Mouse (Mus musculus): ENCODE results near the gene Senp6. TPM values are rescaled to one million over a fixed set of nuclear protein-coding genes. Genes with fewer than 3 reads are reported as not detected.

Gene Senp6
- polyA plus RNA-seq, 1 experiment = 24.9 TPM

- no peak overlapping the region for H3K4me3 ChIP-seq
- TF ChIP-seq MYOD1 (IDR thresholded peaks at IDR 0.05; ENCODE audit: control insufficient read depth in 1 of 3, insufficient read length in 2 of 3, low read depth in 2 of 3) (no peak), USF1 (IDR thresholded peaks at IDR 0.05; ENCODE audit: low read depth) (no peak), MAX (IDR thresholded peaks at IDR 0.05; ENCODE audit: low read depth) (no peak), TCF3 (IDR thresholded peaks at IDR 0.05; ENCODE audit: insufficient read length, low read depth) (no peak), TCF12 (IDR thresholded peaks at IDR 0.05; ENCODE audit: insufficient read depth, poor library complexity, severe bottlenecking) (no peak), POLR2A (IDR thresholded peaks at IDR 0.05; ENCODE audit: insufficient read length, low read depth) (no peak), POLR2AphosphoS2 (IDR thresholded peaks at IDR 0.05; ENCODE audit: insufficient read length, low read depth) (no peak), SRF (IDR thresholded peaks at IDR 0.05; ENCODE audit: control insufficient read depth, insufficient read length, low read depth) (no peak), E2F4 (IDR thresholded peaks at IDR 0.05; ENCODE audit: insufficient read depth) (no peak)
- H3K4me2 ChIP-seq (ENCODE audit: low read depth) = no peak overlapping the region
- no peaks in the 10 kb centered on the region for H3K79me2 ChIP-seq (ENCODE audit: control insufficient read depth, insufficient read depth)
- H3ac ChIP-seq (ENCODE audit: control insufficient read depth, insufficient read length) = no peak overlapping the region
- H3K27me3 ChIP-seq (ENCODE audit: control insufficient read depth, insufficient read depth, insufficient read length) = no peaks in the 10 kb centered on the region
- H3K36me3 ChIP-seq (ENCODE audit: control insufficient read depth, insufficient read depth) = no peaks in the 10 kb centered on the region
These were observed 117.4 kb downstream of the Senp6 start for GRCm38 (mm10) chr9:80184138-80184537.

GRCm38 (mm10) chr9:80185737-80186136 lies 119.0 kb downstream of the Senp6 start:
- Histone ChIP-seq H3K4me3 (no peak overlapping the region), H3K27me3 (ENCODE audit: control insufficient read depth, insufficient read depth, insufficient read length) (no peaks in the 10 kb centered on the region), H3K4me2 (ENCODE audit: low read depth) (no peak overlapping the region), H3ac (ENCODE audit: control insufficient read depth, insufficient read length) (no peak overlapping the region), H3K36me3 (ENCODE audit: control insufficient read depth, insufficient read depth) (no peaks in the 10 kb centered on the region), H3K79me2 (ENCODE audit: control insufficient read depth, insufficient read depth) (no peaks in the 10 kb centered on the region)
- no peak for TF ChIP-seq USF1 (IDR thresholded peaks at IDR 0.05; ENCODE audit: low read depth)
- TF ChIP-seq SRF (IDR thresholded peaks at IDR 0.05; ENCODE audit: control insufficient read depth, insufficient read length, low read depth) = no peak
- no peak for TF ChIP-seq CEBPB (IDR thresholded peaks at IDR 0.05; ENCODE audit: insufficient read depth, poor library complexity, severe bottlenecking)
- TF ChIP-seq REST (IDR thresholded peaks at IDR 0.05; ENCODE audit: insufficient read depth, insufficient read length) = no peak
- no peak for TF ChIP-seq MYOG (IDR thresholded peaks at IDR 0.05; ENCODE audit: control insufficient read depth in 1 of 3, insufficient read depth in 1 of 3, insufficient read length in 2 of 3, low read depth in 2 of 3)
- TF ChIP-seq TCF12 (IDR thresholded peaks at IDR 0.05; ENCODE audit: insufficient read depth, poor library complexity, severe bottlenecking) = no peak
- no peak for TF ChIP-seq POLR2A (IDR thresholded peaks at IDR 0.05; ENCODE audit: insufficient read length, low read depth)
- TF ChIP-seq MYOD1 (IDR thresholded peaks at IDR 0.05; ENCODE audit: control insufficient read depth in 1 of 3, insufficient read length in 2 of 3, low read depth in 2 of 3) = no peak
- TF ChIP-seq MAX (IDR thresholded peaks at IDR 0.05; ENCODE audit: low read depth) = no peak
- TF ChIP-seq POLR2AphosphoS2 (IDR thresholded peaks at IDR 0.05; ENCODE audit: insufficient read length, low read depth) = no peak
- TF ChIP-seq E2F4 (IDR thresholded peaks at IDR 0.05; ENCODE audit: insufficient read depth) = no peak
- TF ChIP-seq TCF3 (IDR thresholded peaks at IDR 0.05; ENCODE audit: insufficient read length, low read depth) = no peak

- Histone ChIP-seq H3K27me3 (ENCODE audit: control insufficient read depth, insufficient read depth, insufficient read length) (no peaks in the 10 kb centered on the region), H3K4me3 (no peak overlapping the region), H3K4me2 (ENCODE audit: low read depth) (no peak overlapping the region), H3K36me3 (ENCODE audit: control insufficient read depth, insufficient read depth) (no peaks in the 10 kb centered on the region), H3K79me2 (ENCODE audit: control insufficient read depth, insufficient read depth) (no peaks in the 10 kb centered on the region), H3ac (ENCODE audit: control insufficient read depth, insufficient read length) (no peak overlapping the region)
- TF ChIP-seq MAX (IDR thresholded peaks at IDR 0.05; ENCODE audit: low read depth) = no peak
- TF ChIP-seq POLR2A (IDR thresholded peaks at IDR 0.05; ENCODE audit: insufficient read length, low read depth) = no peak
- TF ChIP-seq REST (IDR thresholded peaks at IDR 0.05; ENCODE audit: insufficient read depth, insufficient read length) = no peak
- no peak for TF ChIP-seq TCF12 (IDR thresholded peaks at IDR 0.05; ENCODE audit: insufficient read depth, poor library complexity, severe bottlenecking)
- no peak for TF ChIP-seq MYOG (IDR thresholded peaks at IDR 0.05; ENCODE audit: control insufficient read depth in 1 of 3, insufficient read depth in 1 of 3, insufficient read length in 2 of 3, low read depth in 2 of 3)
- no peak for TF ChIP-seq POLR2AphosphoS2 (IDR thresholded peaks at IDR 0.05; ENCODE audit: insufficient read length, low read depth)
These were observed 120.0 kb downstream of the Senp6 start for GRCm38 (mm10) chr9:80186693-80187092.

- H3K4me3 ChIP-seq = no peak overlapping the region
- H3K36me3 ChIP-seq (ENCODE audit: control insufficient read depth, insufficient read depth) = no peaks in the 10 kb centered on the region
- H3K79me2 ChIP-seq (ENCODE audit: control insufficient read depth, insufficient read depth) = no peaks in the 10 kb centered on the region
- H3K4me2 ChIP-seq (ENCODE audit: low read depth) = no peak overlapping the region
- TF ChIP-seq TCF12 (IDR thresholded peaks at IDR 0.05; ENCODE audit: insufficient read depth, poor library complexity, severe bottlenecking) (no peak), SRF (IDR thresholded peaks at IDR 0.05; ENCODE audit: control insufficient read depth, insufficient read length, low read depth) (no peak), E2F4 (IDR thresholded peaks at IDR 0.05; ENCODE audit: insufficient read depth) (no peak), MYOG (IDR thresholded peaks at IDR 0.05; ENCODE audit: control insufficient read depth in 1 of 3, insufficient read depth in 1 of 3, insufficient read length in 2 of 3, low read depth in 2 of 3) (no peak), POLR2A (IDR thresholded peaks at IDR 0.05; ENCODE audit: insufficient read length, low read depth) (no peak), REST (IDR thresholded peaks at IDR 0.05; ENCODE audit: insufficient read depth, insufficient read length) (no peak), CEBPB (IDR thresholded peaks at IDR 0.05; ENCODE audit: insufficient read depth, poor library complexity, severe bottlenecking) (no peak), MYOD1 (IDR thresholded peaks at IDR 0.05; ENCODE audit: control insufficient read depth in 1 of 3, insufficient read length in 2 of 3, low read depth in 2 of 3) (no peak), MAX (IDR thresholded peaks at IDR 0.05; ENCODE audit: low read depth) (no peak), POLR2AphosphoS2 (IDR thresholded peaks at IDR 0.05; ENCODE audit: insufficient read length, low read depth) (no peak), TCF3 (IDR thresholded peaks at IDR 0.05; ENCODE audit: insufficient read length, low read depth) (no peak), USF1 (IDR thresholded peaks at IDR 0.05; ENCODE audit: low read depth) (no peak)
- no peak overlapping the region for H3ac ChIP-seq (ENCODE audit: control insufficient read depth, insufficient read length)
- H3K27me3 ChIP-seq (ENCODE audit: control insufficient read depth, insufficient read depth, insufficient read length) = no peaks in the 10 kb centered on the region
These were observed 121.7 kb downstream of the Senp6 start for GRCm38 (mm10) chr9:80188324-80188893.

GRCm38 (mm10) chr9:80191240-80191639 lies 124.5 kb downstream of the Senp6 start:
- no peaks in the 10 kb centered on the region for H3K27me3 ChIP-seq (ENCODE audit: control insufficient read depth, insufficient read depth, insufficient read length)
- H3K79me2 ChIP-seq (ENCODE audit: control insufficient read depth, insufficient read depth) = no peaks in the 10 kb centered on the region
- H3K4me2 ChIP-seq (ENCODE audit: low read depth) = no peak overlapping the region
- no peak overlapping the region for H3ac ChIP-seq (ENCODE audit: control insufficient read depth, insufficient read length)
- TF ChIP-seq MYOG (IDR thresholded peaks at IDR 0.05; ENCODE audit: control insufficient read depth in 1 of 3, insufficient read depth in 1 of 3, insufficient read length in 2 of 3, low read depth in 2 of 3) (peak in 1 of 3 experiments; percentile 42), REST (IDR thresholded peaks at IDR 0.05; ENCODE audit: insufficient read depth, insufficient read length) (no peak)
- H3K4me3 ChIP-seq = no peak overlapping the region
- no peaks in the 10 kb centered on the region for H3K36me3 ChIP-seq (ENCODE audit: control insufficient read depth, insufficient read depth)

Measured in myocyte (in vitro differentiated cells).